Mouse (Mus musculus) liver, embryonic 11.5 days (tissue): ENCODE data around the gene Nomo1. TPM values are rescaled to one million over a fixed set of nuclear protein-coding genes. Genes with fewer than 3 reads are reported as not detected.

Experiments
- ATAC-seq: fragments of 200-750 bp; cut with Nextera tagmentation; replicated peaks from 2 replicates; pipeline ENCODE4 v1.8.0; 2017; ENCODE audit warnings: moderate number of reproducible peaks, mild to moderate bottlenecking, moderate TSS enrichment, moderate library complexity; ENCODE audit not compliant: low FRiP score
- DNase-seq: peaks from one replicate; pipeline ENCODE4 v3.0.0-alpha.2; 2017; ENCODE audit warnings: low spot score
- H3K27ac ChIP-seq: fragments of 300-500 bp; sonication (generic); 2 replicates; pipeline ENCODE4 v1.5.1; 2014; ENCODE audit warnings: mild to moderate bottlenecking, low read depth, low read length, control low read depth
- H3K27me3 ChIP-seq: fragments of 300-500 bp; sonication (generic); replicated peaks from 2 replicates; pipeline ENCODE4 v1.6.1; 2014; ENCODE audit warnings: low read length, mixed read lengths; ENCODE audit not compliant: control insufficient read depth, insufficient read depth
- H3K36me3 ChIP-seq: fragments of 300-500 bp; sonication (generic); 2 replicates; pipeline ENCODE4 v1.6.1; 2014; ENCODE audit warnings: mild to moderate bottlenecking, low read length, moderate library complexity, mixed read lengths; ENCODE audit not compliant: control insufficient read depth, insufficient read depth
- H3K4me1 ChIP-seq: fragments of 300-500 bp; sonication (generic); replicated peaks from 2 replicates; pipeline ENCODE4 v1.6.1; 2014; ENCODE audit warnings: low read length, mixed read lengths; ENCODE audit not compliant: control insufficient read depth, insufficient read depth
- H3K4me2 ChIP-seq: fragments of 300-500 bp; sonication (generic); 2 replicates; pipeline ENCODE4 v1.6.1; 2014; ENCODE audit warnings: mild to moderate bottlenecking, control low read depth, moderate library complexity
- H3K4me3 ChIP-seq: fragments of 300-500 bp; sonication (generic); 2 replicates; pipeline ENCODE4 v1.5.1; 2014; ENCODE audit warnings: low read depth, low read length, control low read depth
- H3K9ac ChIP-seq: fragments of 300-500 bp; sonication (generic); 2 replicates; pipeline ENCODE4 v1.6.1; 2014; ENCODE audit warnings: low read depth, low read length, control low read depth
- H3K9me3 ChIP-seq: fragments of 300-500 bp; sonication (generic); 2 replicates; pipeline ENCODE4 v1.6.1; 2016; ENCODE audit warnings: low read length, inconsistent platforms, mixed read lengths; ENCODE audit not compliant: control insufficient read depth
- WGBS: fragments of 180-500 bp; shearing (Covaris S2); extraction: QIAGEN DNeasy Blood & Tissue Kit; methylation state at CpG from one replicate; pipeline ENCODE4 v1.1.7; 2014; 5-methylcytosine and 5-hydroxymethylcytosine counted together
- polyA plus RNA-seq: library from polyadenylated mRNA; unstranded; fragments of >200 nt; fragmentation: Nextera tagmentation; extraction: Ambion mirVana; gene quantifications from 2 replicates; pipeline ENCODE4 v1.2.1, GENCODE M21; 2014

Nomo1 gene
- polyA plus RNA-seq, 1 experiment from 2014 or later = 45.5 TPM

GRCm38 (mm10) chr7:46111212-46111817, 77.8 kb downstream of the Nomo1 start:
- WGBS = 78% methylated on average over 15 of the region's 15 CpGs
- Histone ChIP-seq H3K36me3 (no peaks in the 10 kb centered on the region), H3K4me3 (no peak overlapping the region), H3K4me2 (no peak overlapping the region), H3K9me3 (no peaks in the 10 kb centered on the region), H3K27ac (no peak overlapping the region), H3K27me3 (no peaks in the 10 kb centered on the region), H3K9ac (no peak overlapping the region), H3K4me1 (no peaks in the 10 kb centered on the region)
- ATAC-seq = no peak
- no peak for DNase-seq

- ATAC-seq = no peak
- WGBS = 63% methylated on average over 6 of the region's 6 CpGs
Measured at GRCm38 (mm10) chr7:46111938-46112337, 78.4 kb downstream of the Nomo1 start.

GRCm38 (mm10) chr7:46113435-46113834, 79.9 kb downstream of the Nomo1 start:
- Histone ChIP-seq H3K27ac (no peak overlapping the region), H3K27me3 (no peaks in the 10 kb centered on the region), H3K4me3 (no peak overlapping the region), H3K9me3 (no peaks in the 10 kb centered on the region), H3K36me3 (no peaks in the 10 kb centered on the region), H3K9ac (no peak overlapping the region), H3K4me1 (no peaks in the 10 kb centered on the region), H3K4me2 (no peak overlapping the region)
- 82% methylated on average over 3 of the region's 3 CpGs for WGBS
- ATAC-seq (no peak), DNase-seq (no peak)

More at GRCm38 (mm10) chr7:46111938-46112337, 78.4 kb downstream of the Nomo1 start:
- Histone ChIP-seq H3K4me2 (no peak overlapping the region), H3K4me3 (no peak overlapping the region), H3K27me3 (no peaks in the 10 kb centered on the region), H3K9ac (no peak overlapping the region), H3K9me3 (no peaks in the 10 kb centered on the region), H3K27ac (no peak overlapping the region), H3K36me3 (no peaks in the 10 kb centered on the region), H3K4me1 (no peaks in the 10 kb centered on the region)
- no peak for DNase-seq

GRCm38 (mm10) chr7:46116118-46116581, 82.7 kb downstream of the Nomo1 start:
- 51% methylated on average over 10 of the region's 10 CpGs for WGBS
- DNase-seq (no peak), ATAC-seq (no peak)
- H3K27ac ChIP-seq = no peak overlapping the region
- H3K4me3 ChIP-seq = no peak overlapping the region
- no peaks in the 10 kb centered on the region for H3K27me3 ChIP-seq
- H3K9me3 ChIP-seq = no peaks in the 10 kb centered on the region
- no peak overlapping the region for H3K9ac ChIP-seq
- no peaks in the 10 kb centered on the region for H3K4me1 ChIP-seq
- no peaks in the 10 kb centered on the region for H3K36me3 ChIP-seq
- no peak overlapping the region for H3K4me2 ChIP-seq

GRCm38 (mm10) chr7:46117035-46117434, 83.5 kb downstream of the Nomo1 start:
- no peak for DNase-seq
- H3K27ac ChIP-seq = no peak overlapping the region
- no peak overlapping the region for H3K9ac ChIP-seq
- ATAC-seq = no peak
- H3K9me3 ChIP-seq = no peaks in the 10 kb centered on the region
- H3K36me3 ChIP-seq = no peaks in the 10 kb centered on the region
- no peaks in the 10 kb centered on the region for H3K4me1 ChIP-seq
- no peak overlapping the region for H3K4me3 ChIP-seq
- H3K27me3 ChIP-seq = no peaks in the 10 kb centered on the region
- no peak overlapping the region for H3K4me2 ChIP-seq
- 87% methylated on average over 16 of the region's 16 CpGs for WGBS

- Histone ChIP-seq H3K36me3 (no peaks in the 10 kb centered on the region), H3K9me3 (no peaks in the 10 kb centered on the region), H3K9ac (no peak overlapping the region), H3K27me3 (no peaks in the 10 kb centered on the region), H3K4me1 (no peaks in the 10 kb centered on the region), H3K27ac (no peak overlapping the region), H3K4me3 (no peak overlapping the region), H3K4me2 (no peak overlapping the region)
- WGBS = 46% methylated on average over 4 of the region's 4 CpGs
- no peak for ATAC-seq
- no peak for DNase-seq
Measured at GRCm38 (mm10) chr7:46122964-46123363, 89.5 kb downstream of the Nomo1 start.

GRCm38 (mm10) chr7:46124460-46124859, 91.0 kb downstream of the Nomo1 start:
- Histone ChIP-seq H3K4me1 (no peaks in the 10 kb centered on the region), H3K4me3 (no peak overlapping the region)
- 70% methylated on average over 6 of the region's 6 CpGs for WGBS

GRCm38 (mm10) chr7:46125340-46125739, 91.8 kb downstream of the Nomo1 start:
- Histone ChIP-seq H3K4me2 (no peak overlapping the region), H3K27me3 (no peaks in the 10 kb centered on the region), H3K9ac (no peak overlapping the region), H3K36me3 (no peaks in the 10 kb centered on the region), H3K4me3 (no peak overlapping the region), H3K4me1 (no peaks in the 10 kb centered on the region), H3K9me3 (no peaks in the 10 kb centered on the region), H3K27ac (no peak overlapping the region)
- no peak for ATAC-seq
- 75% methylated on average over 11 of the region's 11 CpGs for WGBS
- no peak for DNase-seq

More at GRCm38 (mm10) chr7:46124460-46124859, 91.0 kb downstream of the Nomo1 start:
- Histone ChIP-seq H3K9ac (no peak overlapping the region), H3K27ac (no peak overlapping the region), H3K4me2 (no peak overlapping the region), H3K36me3 (no peaks in the 10 kb centered on the region), H3K27me3 (no peaks in the 10 kb centered on the region), H3K9me3 (no peaks in the 10 kb centered on the region)
- ATAC-seq = no peak
- no peak for DNase-seq

GRCm38 (mm10) chr7:46128196-46128595, 94.7 kb downstream of the Nomo1 start:
- Histone ChIP-seq H3K27ac (no peak overlapping the region), H3K9me3 (no peaks in the 10 kb centered on the region), H3K9ac (no peak overlapping the region), H3K4me3 (no peak overlapping the region), H3K36me3 (no peaks in the 10 kb centered on the region), H3K27me3 (no peaks in the 10 kb centered on the region; the same call in 1 of the 2 replicates), H3K4me1 (no peaks in the 10 kb centered on the region), H3K4me2 (no peak overlapping the region)
- no peak for ATAC-seq
- 49% methylated on average over 7 of the region's 7 CpGs for WGBS
- DNase-seq = no peak
